Mouse (Mus musculus) urinary bladder, adult 18-20 months (tissue): Measurements from ENCODE around the gene Usp7.
A peak's percentile ranks its signal among the peaks of the same experiment; 100 is the strongest.
"Not testable (repeated sequence)": the region's sequence is repeated elsewhere in the genome, so short reads cannot be mapped to it uniquely, and the experiment has no call there.

Experiments
- DNase-seq, 2 experiments: peaks; one replicate each; pipeline ENCODE4 v3.0.0; 2022; ENCODE audit warnings: low spot score in 2 of 2, mixed read lengths in 2 of 2

Usp7 gene

GRCm38 (mm10) chr16:8752334-8752733, 39.8 kb downstream of the Usp7 start:
- no peak for DNase-seq

- DNase-seq, result peak in 1 of 2 experiments; percentile 31
Measured at GRCm38 (mm10) chr16:8751555-8752235, 40.4 kb downstream of the Usp7 start.

- no peak for DNase-seq
Measured at GRCm38 (mm10) chr16:8748904-8749303, 43.2 kb downstream of the Usp7 start.

GRCm38 (mm10) chr16:8748175-8748846, 43.8 kb downstream of the Usp7 start:
- DNase-seq, result no peak

GRCm38 (mm10) chr16:8747772-8748171, 44.3 kb downstream of the Usp7 start:
- DNase-seq, result no peak

GRCm38 (mm10) chr16:8746509-8746908, 45.6 kb downstream of the Usp7 start:
- DNase-seq, result no peak

- no peak for DNase-seq
Measured at GRCm38 (mm10) chr16:8745751-8746150, 46.4 kb downstream of the Usp7 start.

- DNase-seq, result no peak
Measured at GRCm38 (mm10) chr16:8743989-8744388, 48.1 kb downstream of the Usp7 start.

- DNase-seq, result no peak
Measured at GRCm38 (mm10) chr16:8741697-8742096, 50.4 kb downstream of the Usp7 start.

- DNase-seq, result no peak
Measured at GRCm38 (mm10) chr16:8741110-8741509, 51.0 kb downstream of the Usp7 start.

GRCm38 (mm10) chr16:8738542-8739514, 53.3 kb downstream of the Usp7 start:
- DNase-seq, result peak; percentile 76 to 85

- peak; percentile 45 to 49 for DNase-seq
Measured at GRCm38 (mm10) chr16:8737666-8738541, 54.2 kb downstream of the Usp7 start.

- DNase-seq, result no peak
Measured at GRCm38 (mm10) chr16:8737341-8737665, 54.8 kb downstream of the Usp7 start.

- DNase-seq, result no peak
Measured at GRCm38 (mm10) chr16:8736757-8737156, 55.4 kb downstream of the Usp7 start.

GRCm38 (mm10) chr16:8736032-8736431, 56.1 kb downstream of the Usp7 start:
- DNase-seq, result no peak

- no peak for DNase-seq
Measured at GRCm38 (mm10) chr16:8734693-8735092, 57.4 kb downstream of the Usp7 start.

- DNase-seq, result no peak
Measured at GRCm38 (mm10) chr16:8733624-8734023, 58.5 kb downstream of the Usp7 start.

GRCm38 (mm10) chr16:8732450-8732849, 59.7 kb downstream of the Usp7 start:
- DNase-seq, result not testable (repeated sequence)

- no peak for DNase-seq
Measured at GRCm38 (mm10) chr16:8731630-8732029, 60.5 kb downstream of the Usp7 start.

GRCm38 (mm10) chr16:8728111-8728748, 63.9 kb downstream of the Usp7 start:
- no peak for DNase-seq

- DNase-seq, result no peak
Measured at GRCm38 (mm10) chr16:8725807-8726206, 66.3 kb downstream of the Usp7 start.
